Mouse (Mus musculus) heart, postnatal 0 days (tissue): Measurements from ENCODE around the gene Oaz3. TPM values are rescaled to one million over a fixed set of nuclear protein-coding genes. Genes with fewer than 3 reads are reported as not detected.

ENCODE experiments used
- ATAC-seq: fragments of 200-750 bp; cut with Nextera tagmentation; 2 replicates; pipeline ENCODE4 v1.8.0; 2017; ENCODE audit warnings: low read depth, moderate number of reproducible peaks, moderate library complexity; ENCODE audit not compliant: insufficient read depth
- DNase-seq: peaks from one replicate; pipeline ENCODE4 v3.0.0-alpha.2; 2016; ENCODE audit warnings: low spot score
- H3K27ac ChIP-seq: fragments of 300-500 bp; sonication (generic); 2 replicates; pipeline ENCODE4 v1.5.1; 2014; ENCODE audit warnings: low read depth, mild to moderate bottlenecking
- H3K27me3 ChIP-seq: fragments of 300-500 bp; sonication (generic); 2 replicates; pipeline ENCODE4 v1.6.1; 2014; ENCODE audit warnings: low read length, mixed read lengths; ENCODE audit not compliant: control insufficient read depth, insufficient read depth
- H3K36me3 ChIP-seq: fragments of 300-500 bp; sonication (generic); replicated peaks from 2 replicates; pipeline ENCODE4 v1.6.1; 2014; ENCODE audit warnings: low read length, mixed read lengths; ENCODE audit not compliant: control insufficient read depth, insufficient read depth
- H3K4me1 ChIP-seq: fragments of 300-500 bp; sonication (generic); 2 replicates; pipeline ENCODE4 v1.6.1; 2014; ENCODE audit warnings: antibody characterized with exemption; ENCODE audit not compliant: control insufficient read depth, insufficient read depth
- H3K4me2 ChIP-seq: fragments of 300-500 bp; sonication (generic); 2 replicates; pipeline ENCODE4 v1.6.1; 2014; ENCODE audit warnings: low read depth, mild to moderate bottlenecking, low read length, moderate library complexity
- H3K4me3 ChIP-seq: fragments of 300-500 bp; sonication (generic); 2 replicates; pipeline ENCODE4 v1.5.1; 2014; ENCODE audit warnings: low read depth, low read length
- H3K9ac ChIP-seq: fragments of 300-500 bp; sonication (generic); replicated peaks from 2 replicates; pipeline ENCODE4 v1.6.1; 2014; ENCODE audit warnings: low read depth, low read length, mixed read lengths
- H3K9me3 ChIP-seq: fragments of 300-500 bp; sonication (generic); replicated peaks from 2 replicates; pipeline ENCODE4 v1.6.1; 2016; ENCODE audit warnings: low read length; ENCODE audit not compliant: control insufficient read depth
- CTCF ChIP-seq: IDR thresholded peaks from 2 replicates; pipeline ENCODE4 v1.5.1; 2016; ENCODE audit warnings: antibody characterized with exemption, control low read depth, low read depth
- EP300 ChIP-seq: IDR thresholded peaks from 2 replicates; pipeline ENCODE4 v1.6.1; 2016; ENCODE audit warnings: antibody characterized with exemption, low read depth
- WGBS: fragments of 180-500 bp; shearing (Covaris S2); extraction: QIAGEN DNeasy Blood & Tissue Kit; methylation state at CpG from one replicate; pipeline ENCODE4 v1.1.7; 2014; 5-methylcytosine and 5-hydroxymethylcytosine counted together
- polyA plus RNA-seq: library from polyadenylated mRNA; unstranded; fragments of >200 nt; fragmentation: Nextera tagmentation; extraction: Ambion mirVana; gene quantifications from 2 replicates; pipeline ENCODE4 v1.2.1, GENCODE M21; 2015
- total RNA-seq: library from RNA; depleted of rRNA; stranded (reverse); fragments of >200 nt; gene quantifications from 2 replicates; pipeline ENCODE4 v1.2.3, GENCODE M21; 2014; ENCODE audit warnings: low replicate concordance; rRNA removed

Oaz3 gene
- total and polyA plus RNA-seq, 2 experiments from 2014 or later, result 0.41 TPM; not detected in 1

DNA sequence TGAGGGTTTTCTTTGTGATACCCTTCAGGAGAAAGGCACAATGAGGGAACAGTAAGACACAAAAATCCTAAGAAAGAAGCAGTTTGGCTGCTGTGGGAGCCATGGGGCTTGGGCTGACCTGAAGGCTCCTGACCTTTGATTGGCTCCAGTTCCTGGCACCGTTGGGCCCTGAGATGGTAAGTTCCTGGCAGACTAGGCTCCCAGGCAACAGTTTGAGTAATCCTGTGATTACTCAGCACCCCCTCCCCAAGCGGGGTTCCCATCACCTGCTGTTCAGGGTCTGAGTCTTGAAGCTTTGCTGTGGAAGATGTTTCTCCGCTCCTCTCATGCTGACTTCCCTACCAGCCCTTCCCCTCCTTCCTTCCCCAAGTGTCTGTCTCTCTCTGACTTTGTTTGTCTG, 60.2 kb downstream of the Oaz3 start:
- Histone ChIP-seq H3K4me2 (no peak overlapping the region), H3K27me3 (no peaks in the 10 kb centered on the region), H3K4me3 (no peak overlapping the region), H3K27ac (no peak overlapping the region), H3K9me3 (no peaks in the 10 kb centered on the region), H3K4me1 (no peaks in the 10 kb centered on the region), H3K9ac (no peak overlapping the region), H3K36me3 (no peaks in the 10 kb centered on the region)
- TF ChIP-seq EP300, result no peak
- no peak for TF ChIP-seq CTCF
- 45% methylated on average over 3 of the region's 3 CpGs for WGBS
- no peak for ATAC-seq
- DNase-seq, result no peak

Other genes with a start within 250 kb of the Oaz3 start
- not detected in 2 replicates for gene Gm5286, start 247.2 kb downstream of the Oaz3 start, total RNA-seq
- not detected in 2 replicates for gene Gm5286, start 247.2 kb downstream of the Oaz3 start, polyA plus RNA-seq
- not detected in 2 replicates for gene Gm4778, start 179.9 kb downstream of the Oaz3 start, total RNA-seq
- not detected in 2 replicates for gene Gm4778, start 179.9 kb downstream of the Oaz3 start, polyA plus RNA-seq
- gene Them4, start 133.8 kb downstream of the Oaz3 start, total RNA-seq, result 1.4 and 6.1 TPM in 2 replicates
- gene Them4, start 133.8 kb downstream of the Oaz3 start, polyA plus RNA-seq, result 16.2 and 17.3 TPM in 2 replicates
- gene Them5, start 101.8 kb downstream of the Oaz3 start, total RNA-seq, result not detected in 2 replicates
- 0.10 TPM in 1 of 2 replicates, not detected in the other for gene Them5, start 101.8 kb downstream of the Oaz3 start, polyA plus RNA-seq
- gene C2cd4d, start 81.5 kb downstream of the Oaz3 start, total RNA-seq, result not detected in 2 replicates
- 0.15 and 0.30 TPM in 2 replicates for gene C2cd4d, start 81.5 kb downstream of the Oaz3 start, polyA plus RNA-seq
- 37.2 and 55.0 TPM in 2 replicates for gene Rorc, start 71.1 kb downstream of the Oaz3 start, total RNA-seq
- 13.5 and 17.1 TPM in 2 replicates for gene Rorc, start 71.1 kb downstream of the Oaz3 start, polyA plus RNA-seq
- not detected in 2 replicates for gene Lingo4, start 45.4 kb downstream of the Oaz3 start, total RNA-seq
- 0.19 and 0.25 TPM in 2 replicates for gene Lingo4, start 45.4 kb downstream of the Oaz3 start, polyA plus RNA-seq
- gene Tdrkh, start 30.6 kb downstream of the Oaz3 start, total RNA-seq, result 0.34 and 6.5 TPM in 2 replicates
- gene Tdrkh, start 30.6 kb downstream of the Oaz3 start, polyA plus RNA-seq, result 7.5 and 7.7 TPM in 2 replicates
- gene Mrpl9, start 597 bp downstream of the Oaz3 start, total RNA-seq, result 83.0 and 85.1 TPM in 2 replicates
- gene Mrpl9, start 597 bp downstream of the Oaz3 start, polyA plus RNA-seq, result 67.4 and 68.7 TPM in 2 replicates
- gene Celf3, start 34.4 kb upstream of the Oaz3 start, total RNA-seq, result not detected in 2 replicates
- gene Celf3, start 34.4 kb upstream of the Oaz3 start, polyA plus RNA-seq, result 0.53 and 0.80 TPM in 2 replicates
- 1.2 TPM in 1 of 2 replicates, not detected in the other for gene Riiad1, start 36.4 kb upstream of the Oaz3 start, total RNA-seq
- gene Riiad1, start 36.4 kb upstream of the Oaz3 start, polyA plus RNA-seq, result 4.3 and 4.5 TPM in 2 replicates
- 18.1 and 30.8 TPM in 2 replicates for gene Snx27, start 138.8 kb upstream of the Oaz3 start, total RNA-seq
- gene Snx27, start 138.8 kb upstream of the Oaz3 start, polyA plus RNA-seq, result 17.0 and 17.2 TPM in 2 replicates
- not detected in 2 replicates for gene Gm10972, start 199.2 kb upstream of the Oaz3 start, total RNA-seq
- gene Gm10972, start 199.2 kb upstream of the Oaz3 start, polyA plus RNA-seq, result not detected in 2 replicates
- 12.9 and 29.0 TPM in 2 replicates for gene Tuft1, start 215.0 kb upstream of the Oaz3 start, total RNA-seq
- gene Tuft1, start 215.0 kb upstream of the Oaz3 start, polyA plus RNA-seq, result 3.1 and 4.8 TPM in 2 replicates
- 10.7 and 42.5 TPM in 2 replicates for gene Selenbp2, start 249.6 kb upstream of the Oaz3 start, total RNA-seq
- gene Selenbp2, start 249.6 kb upstream of the Oaz3 start, polyA plus RNA-seq, result 3.7 and 4.6 TPM in 2 replicates